Mouse (Mus musculus) E14TG2a.4 (cell line): ENCODE results near the gene Gpr179.
"Not testable (repeated sequence)": the region's sequence is repeated elsewhere in the genome, so short reads cannot be mapped to it uniquely, and the experiment has no call there.

Source experiments
- H3K27me3 ChIP-seq: 2 replicates; pipeline ENCODE4 v1.6.1; 2014; ENCODE audit warnings: low read length, control low read depth; ENCODE audit not compliant: insufficient read depth
- H3K36me3 ChIP-seq: 2 replicates; pipeline ENCODE4 v1.6.1; 2014; ENCODE audit warnings: low read length, control low read depth; ENCODE audit not compliant: insufficient read depth
- H3K4me1 ChIP-seq: replicated peaks from 2 replicates; pipeline ENCODE4 v1.6.1; 2014; ENCODE audit warnings: low read depth, low read length, control low read depth
- H3K4me3 ChIP-seq: replicated peaks from 2 replicates; pipeline ENCODE4 v1.5.1; 2014; ENCODE audit warnings: mild to moderate bottlenecking, low read length
- H3K9me3 ChIP-seq: 2 replicates; pipeline ENCODE4 v1.6.1; 2014; ENCODE audit warnings: low read length, control low read depth
- CTCF ChIP-seq: conservative IDR thresholded peaks from 2 replicates; pipeline ENCODE4 v1.5.1; 2014; ENCODE audit warnings: low read length
- NANOG ChIP-seq: IDR thresholded peaks from 2 replicates; pipeline ENCODE4 v1.6.1; 2014; ENCODE audit warnings: borderline replicate concordance, low read length, mixed read lengths
- POU5F1 ChIP-seq: IDR thresholded peaks from 2 replicates; pipeline ENCODE4 v1.6.1; 2014; ENCODE audit warnings: low read length, borderline replicate concordance

Gpr179 gene

GRCm38 (mm10) chr11:97362943-97363643, 11.2 kb upstream of the Gpr179 start:
- peaks cover 42% of the 10 kb centered on the region for H3K4me1 ChIP-seq
- no peaks in the 10 kb centered on the region for H3K9me3 ChIP-seq
- peaks cover 12% of the 10 kb centered on the region for H3K27me3 ChIP-seq
- H3K4me3 ChIP-seq, result peak overlapping the region; percentile 91
- H3K36me3 ChIP-seq, result peaks cover 20% of the 10 kb centered on the region
- TF ChIP-seq NANOG (no peak), CTCF (no peak), POU5F1 (no peak)

GRCm38 (mm10) chr11:97362649-97362942, 10.7 kb upstream of the Gpr179 start:
- peaks cover 40% of the 10 kb centered on the region for H3K4me1 ChIP-seq
- no peak for TF ChIP-seq CTCF
- no peak for TF ChIP-seq NANOG
- TF ChIP-seq POU5F1, result no peak
- H3K9me3 ChIP-seq, result no peaks in the 10 kb centered on the region
- H3K27me3 ChIP-seq, result peaks cover 12% of the 10 kb centered on the region
- peak overlapping the region; percentile 91 for H3K4me3 ChIP-seq
- peaks cover 16% of the 10 kb centered on the region for H3K36me3 ChIP-seq

GRCm38 (mm10) chr11:97361948-97362648, 10.2 kb upstream of the Gpr179 start, which contains the start of gene Socs7:
Gene Socs7, plus strand, starts transcription at chr11:97362551.
- no peaks in the 10 kb centered on the region for H3K9me3 ChIP-seq
- no peak for TF ChIP-seq POU5F1
- TF ChIP-seq CTCF, result no peak
- no peak for TF ChIP-seq NANOG
- H3K27me3 ChIP-seq, result peaks cover 12% of the 10 kb centered on the region
- H3K36me3 ChIP-seq, result peaks cover 13% of the 10 kb centered on the region
- H3K4me3 ChIP-seq, result peak within 1 kb of the TSS; percentile 91
- peaks cover 37% of the 10 kb centered on the region for H3K4me1 ChIP-seq

GRCm38 (mm10) chr11:97357663-97358062, 5.8 kb upstream of the Gpr179 start:
- not testable (repeated sequence) for H3K36me3 ChIP-seq, H3K27me3 ChIP-seq, H3K4me3 ChIP-seq, H3K9me3 ChIP-seq
- peaks cover 34% of the 10 kb centered on the region for H3K4me1 ChIP-seq
- TF ChIP-seq CTCF, result peak; percentile 54

- no peaks in the 10 kb centered on the region for H3K36me3 ChIP-seq
- H3K4me1 ChIP-seq, result peaks cover 44% of the 10 kb centered on the region
- H3K9me3 ChIP-seq, result no peaks in the 10 kb centered on the region
- H3K27me3 ChIP-seq, result 0 out of 2 replicates have a peak, but pooled peaks cover 4% of the 10 kb centered on the region
- no peak for TF ChIP-seq POU5F1
- TF ChIP-seq NANOG, result no peak
- no peak for TF ChIP-seq CTCF
- no peak overlapping the region for H3K4me3 ChIP-seq
Observed at GRCm38 (mm10) chr11:97355247-97355646, 3.4 kb upstream of the Gpr179 start.

- H3K27me3 ChIP-seq, result 0 out of 2 replicates have a peak, but pooled peaks cover 4% of the 10 kb centered on the region
- no peaks in the 10 kb centered on the region for H3K9me3 ChIP-seq
- TF ChIP-seq POU5F1, result no peak
- 0 out of 2 replicates have a peak, but pooled peaks have one; percentile 2 for TF ChIP-seq CTCF
- TF ChIP-seq NANOG, result 0 out of 2 replicates have a peak, but pooled peaks have one; percentile 4
- H3K36me3 ChIP-seq, result no peaks in the 10 kb centered on the region
- H3K4me3 ChIP-seq, result no peak overlapping the region
- peaks cover 49% of the 10 kb centered on the region for H3K4me1 ChIP-seq
Observed at GRCm38 (mm10) chr11:97354646-97355045, 2.8 kb upstream of the Gpr179 start.

GRCm38 (mm10) chr11:97352935-97353597, 1.2 kb upstream of the Gpr179 start:
- H3K27me3 ChIP-seq, result peaks cover 10% of the 10 kb centered on the region
- 0 out of 2 replicates have a peak, but pooled peaks cover 3% of the 10 kb centered on the region for H3K9me3 ChIP-seq
- no peaks in the 10 kb centered on the region for H3K36me3 ChIP-seq
- TF ChIP-seq POU5F1 (no peak), NANOG (no peak), CTCF (no peak)
- no peak overlapping the region for H3K4me3 ChIP-seq
- H3K4me1 ChIP-seq, result peaks cover 53% of the 10 kb centered on the region

- H3K27me3 ChIP-seq, result peaks cover 23% of the 10 kb centered on the region
- H3K4me3 ChIP-seq, result no peak overlapping the region
- 0 out of 2 replicates have a peak, but pooled peaks cover 3% of the 10 kb centered on the region for H3K9me3 ChIP-seq
- peaks cover 56% of the 10 kb centered on the region for H3K4me1 ChIP-seq
- TF ChIP-seq NANOG (no peak), CTCF (no peak), POU5F1 (no peak)
- H3K36me3 ChIP-seq, result no peaks in the 10 kb centered on the region
Observed at GRCm38 (mm10) chr11:97350035-97350434, 1.8 kb downstream of the Gpr179 start.
